Mouse (Mus musculus) ES-E14 (cell line): ENCODE measurements at regions not wholly inside any gene's neighbourhood (a gene's known extent, or its start where the extent isn't known, plus 50 kb on each side); places are given as distances from the start of the nearest gene placed in this dataset.

Experiments
- HCFC1 ChIP-seq: IDR thresholded peaks from 2 replicates; pipeline ENCODE4 v1.6.1; 2012; ENCODE audit warnings: low read length, inconsistent platforms, borderline replicate concordance; ENCODE audit not compliant: insufficient read depth
- ZC3H11A ChIP-seq: IDR thresholded peaks from 2 replicates; pipeline ENCODE4 v1.6.1; 2012; ENCODE audit warnings: low read depth, mild to moderate bottlenecking, inconsistent platforms, low read length, borderline replicate concordance

GRCm38 (mm10) chr17:54483901-54484300 is 185.1 kb upstream of the Slc5a7 start:
- TF ChIP-seq ZC3H11A: no peak
- no peak for TF ChIP-seq HCFC1
